Mouse (Mus musculus): ENCODE data around the gene Utp18.

GRCm38 (mm10) chr11:93860540-93861172 is 24.9 kb downstream of the Utp18 start:
- TF ChIP-seq KAT2A (conservative IDR thresholded peaks at IDR 0.05; ENCODE audit: low read depth, low read length) (no peak), CTCF (IDR thresholded peaks at IDR 0.05 in 2 of 3, conservative IDR thresholded peaks at IDR 0.05 in 1 of 3; ENCODE audit: control insufficient read depth in 1 of 3, insufficient read depth in 1 of 3, low read depth in 2 of 3, low read length in 3 of 3, poor library complexity in 1 of 3, severe bottlenecking in 1 of 3) (no peak), USF1 (IDR thresholded peaks at IDR 0.05; ENCODE audit: low read depth, low read length) (no peak), HCFC1 (IDR thresholded peaks at IDR 0.05; ENCODE audit: low read depth, low read length) (no peak), RAD21 (IDR thresholded peaks at IDR 0.05; ENCODE audit: low read depth, low read length) (no peak), RCOR1 (IDR thresholded peaks at IDR 0.05; ENCODE audit: low read depth, low read length) (no peak), POLR2A (IDR thresholded peaks at IDR 0.05; ENCODE audit: control insufficient read depth in 1 of 2, insufficient read depth in 1 of 2, low read depth in 1 of 2, low read length in 2 of 2, poor library complexity in 1 of 2) (no peak), TAL1 (IDR thresholded peaks at IDR 0.05; ENCODE audit: low read length) (no peak), NRF1 (IDR thresholded peaks at IDR 0.05; ENCODE audit: insufficient read depth, low read depth, low read length, poor library complexity, severe bottlenecking) (no peak), ZC3H11A (IDR thresholded peaks at IDR 0.05; ENCODE audit: low read depth, low read length) (no peak), ETS1 (IDR thresholded peaks at IDR 0.05; ENCODE audit: low read depth, low read length) (no peak), GATA1 (IDR thresholded peaks at IDR 0.05; ENCODE audit: low read depth, low read length) (no peak), SMC3 (IDR thresholded peaks at IDR 0.05; ENCODE audit: low read depth, low read length) (no peak)
